Mouse (Mus musculus) liver, postnatal 0 days (tissue): ENCODE data around the gene Dut.

ENCODE experiments used
- CTCF ChIP-seq: sonication (generic); IDR thresholded peaks from 2 replicates; pipeline ENCODE4 v1.5.1; 2016; ENCODE audit warnings: antibody characterized with exemption, low read depth
- EP300 ChIP-seq: IDR thresholded peaks from 2 replicates; pipeline ENCODE4 v1.6.1; 2016; ENCODE audit warnings: antibody characterized with exemption, low read depth, mild to moderate bottlenecking

DNA sequence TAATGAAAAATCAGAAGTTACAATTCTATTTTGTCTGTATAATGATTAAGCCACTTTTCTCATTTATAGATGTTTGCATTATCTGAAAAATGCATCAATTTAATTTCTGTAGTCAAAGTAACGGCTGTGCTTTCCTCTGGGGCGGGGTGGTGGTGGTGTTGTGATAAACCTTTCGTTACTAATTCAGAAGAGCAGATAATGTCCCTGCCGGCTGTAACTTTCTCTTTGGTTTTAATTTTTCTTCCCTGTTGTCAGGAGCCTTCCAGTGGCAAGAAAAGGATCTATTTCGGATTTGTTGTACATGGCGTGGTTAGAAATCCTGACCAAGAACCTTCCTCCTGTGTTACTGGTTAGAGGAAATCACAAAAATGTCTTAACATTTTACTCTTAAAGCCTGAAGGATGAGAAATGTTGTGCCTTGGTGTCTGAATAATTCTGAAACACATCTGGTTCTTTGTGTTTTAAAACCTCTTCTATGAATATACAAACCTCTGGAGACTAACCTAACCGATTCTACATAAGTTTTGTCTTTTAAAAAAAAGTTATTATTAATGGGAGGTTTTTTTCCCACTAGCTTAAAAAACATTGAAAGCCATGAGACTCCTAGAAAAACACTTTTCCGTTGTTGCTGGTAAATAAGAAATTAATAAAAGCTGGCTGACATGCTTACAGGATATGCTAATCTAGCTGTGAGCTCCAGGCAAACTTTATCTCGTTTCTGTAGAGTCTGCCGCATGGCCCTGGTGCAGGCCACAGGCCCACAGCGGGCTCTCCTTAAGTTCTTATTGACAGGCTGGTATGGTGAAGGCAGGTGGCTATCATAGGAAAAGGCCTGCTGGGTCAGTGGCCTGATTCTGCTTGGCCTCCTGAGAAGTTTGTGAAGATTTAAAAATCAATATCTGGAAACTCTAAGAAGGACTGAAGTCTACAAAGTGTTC is 18.2 kb upstream of the Dut start:
- TF ChIP-seq CTCF (no peak), EP300 (no peak)
